9 mouse cellular contexts compared by ENCODE assay signal in genomic region chr8:86967891-86968311, GRCm38 (mm10).
DNase-seq lines count a peak whose midpoint lies in the region; ATAC-seq lines count a peak whose summit lies in the region.
"Had no signal": no experiment of that assay in that cellular context is flagged by ENCODE, and none has a peak within 500 bp of the region (broad histone marks: within the 10 kb centered on the region; RNA-seq: fewer than 3 reads in every experiment).

No protein-coding gene starts in this region.

- no peaks in the 10 kb centered on the region for H3K36me3 ChIP-seq in heart, embryonic 10.5 days
- no peaks in the 10 kb centered on the region for H3K36me3 ChIP-seq in heart, embryonic 12.5 days
- H3K36me3 ChIP-seq in limb, embryonic 10.5 days: no peaks in the 10 kb centered on the region
- H3K36me3 ChIP-seq: lung, embryonic 15.5 days had no signal

- H3K4me3 ChIP-seq in heart, embryonic 10.5 days: no peak overlapping the region
- no peak overlapping the region for H3K4me3 ChIP-seq in heart, embryonic 12.5 days
- no peak overlapping the region for H3K4me3 ChIP-seq in limb, embryonic 10.5 days
- H3K4me3 ChIP-seq: lung, embryonic 15.5 days had no signal

- H3K27ac ChIP-seq in heart, embryonic 10.5 days: no peak overlapping the region
- no peak overlapping the region for H3K27ac ChIP-seq in heart, embryonic 12.5 days (ENCODE audit: poor library complexity, severe bottlenecking)
- no peak overlapping the region for H3K27ac ChIP-seq in limb, embryonic 10.5 days
- H3K27ac ChIP-seq: lung, embryonic 15.5 days had no signal

- H3K27me3 ChIP-seq in heart, embryonic 10.5 days (ENCODE audit: insufficient read depth, poor library complexity, severe bottlenecking): no peaks in the 10 kb centered on the region
- no peaks in the 10 kb centered on the region for H3K27me3 ChIP-seq in heart, embryonic 12.5 days (replicated peaks)
- H3K27me3 ChIP-seq in limb, embryonic 10.5 days (ENCODE audit: low read depth, poor library complexity, severe bottlenecking): no peaks in the 10 kb centered on the region
- H3K27me3 ChIP-seq: lung, embryonic 15.5 days had no signal

- H3K4me1 ChIP-seq in heart, embryonic 10.5 days: no peaks in the 10 kb centered on the region
- H3K4me1 ChIP-seq in heart, embryonic 12.5 days (replicated peaks): no peaks in the 10 kb centered on the region
- H3K4me1 ChIP-seq in limb, embryonic 10.5 days: 0 out of 2 replicates have a peak, but pooled peaks cover 6% of the 10 kb centered on the region
- H3K4me1 ChIP-seq: lung, embryonic 15.5 days had no signal

- DNase-seq in heart, embryonic 10.5 days (ENCODE audit: low spot score): peak; percentile 56
- peak; percentile 28 for DNase-seq in adrenal gland, adult 8-10 months
- peak; percentile 61 for DNase-seq in gastrocnemius, postnatal 25 days
- DNase-seq in limb, embryonic 10.5 days (ENCODE audit: low spot score): peak; percentile 26
- DNase-seq in thymus, postnatal 36 days: no peak
- DNase-seq in layer of hippocampus, adult 9-10 months (ENCODE audit: low spot score): no peak
- DNase-seq in spleen, adult 12 weeks (ENCODE audit: low spot score): no peak

- no peaks in the 10 kb centered on the region for H3K9me3 ChIP-seq in heart, embryonic 10.5 days
- peaks cover 6% of the 10 kb centered on the region; the same call in 1 of the 2 replicates for H3K9me3 ChIP-seq in heart, embryonic 12.5 days (replicated peaks)
- H3K9me3 ChIP-seq in limb, embryonic 10.5 days (replicated peaks): no peaks in the 10 kb centered on the region
- H3K9me3 ChIP-seq: lung, embryonic 15.5 days had no signal

- 26% methylated on average over 3 of the region's 3 CpGs for WGBS in heart, embryonic 10.5 days
- WGBS in heart, embryonic 12.5 days: 30% methylated on average over 3 of the region's 3 CpGs
- WGBS in limb, embryonic 10.5 days: 15% methylated on average over 3 of the region's 3 CpGs

- no peak overlapping the region for H3K4me2 ChIP-seq in heart, embryonic 12.5 days
- H3K4me2 ChIP-seq: lung, embryonic 15.5 days had no signal

- no peak overlapping the region for H3K9ac ChIP-seq in heart, embryonic 12.5 days
- H3K9ac ChIP-seq: lung, embryonic 15.5 days had no signal

- ATAC-seq in heart, embryonic 12.5 days (ENCODE audit: insufficient number of reproducible peaks, low FRiP score): no peak

Comparison
In these comparisons a context has a peak if more than half of its experiments do, and no peak if none do; other contexts are left out.
1. DNase-seq: peak in heart, embryonic 10.5 days (single experiment), adrenal gland, adult 8-10 months (single experiment), gastrocnemius, postnatal 25 days (single experiment) and limb, embryonic 10.5 days (single experiment); none in thymus, postnatal 36 days (0 of 2), layer of hippocampus, adult 9-10 months (single experiment) and spleen, adult 12 weeks (single experiment).